Mouse (Mus musculus): Measurements from ENCODE around the gene Ampd2. TPM values are rescaled to one million over a fixed set of nuclear protein-coding genes. Genes with fewer than 3 reads are reported as not detected.
A peak's percentile ranks its signal among the peaks of the same experiment; 100 is the strongest.

Gene Ampd2
- polyA plus RNA-seq, 2 experiments = 34.3 to 49.6 TPM

- no peak for TF ChIP-seq CTCF (IDR thresholded peaks at IDR 0.05; ENCODE audit: low read depth)
- TF ChIP-seq EP300 (IDR thresholded peaks at IDR 0.05; ENCODE audit: low read depth) = no peak
- Histone ChIP-seq H3K4me3 (ENCODE audit: insufficient read depth in 1 of 2, low read depth in 2 of 2, low read length in 2 of 2) (no peak overlapping the region), H3K4me1 (replicated peaks; ENCODE audit: control insufficient read depth in 2 of 2, insufficient read depth in 2 of 2, low read length in 1 of 2) (no peaks in the 10 kb centered on the region), H3K9ac (replicated peaks) (no peak overlapping the region), H3K27ac (no peak overlapping the region), H3K4me2 (ENCODE audit: low read depth) (no peak overlapping the region), H3K9me3 (ENCODE audit: control insufficient read depth, low read length) (no peaks in the 10 kb centered on the region), H3K27me3 (ENCODE audit: control insufficient read depth, insufficient read depth, low read length) (no peaks in the 10 kb centered on the region), H3K36me3 (replicated peaks; ENCODE audit: control insufficient read depth, insufficient read depth, low read depth) (peaks cover 79% of the 10 kb centered on the region)
- DNase-seq (ENCODE audit: low read depth in 3 of 3, low spot score in 3 of 3) = no peak
- ATAC-seq (ENCODE audit: insufficient read depth) = no peak
- 91% methylated on average over 9 of the region's 9 CpGs for WGBS (ENCODE audit: insufficient replicate concordance)
These were observed 9.6 kb downstream of the Ampd2 start for GRCm38 (mm10) chr3:108076836-108077235.

GRCm38 (mm10) chr3:108072983-108073569 lies 13.4 kb downstream of the Ampd2 start:
- H3K4me3 ChIP-seq (ENCODE audit: insufficient read depth in 1 of 2, low read depth in 2 of 2, low read length in 2 of 2) = no peak overlapping the region
- H3K4me2 ChIP-seq (ENCODE audit: low read depth) = no peak overlapping the region
- peaks cover 49% of the 10 kb centered on the region for H3K36me3 ChIP-seq (replicated peaks; ENCODE audit: control insufficient read depth, insufficient read depth, low read depth)
- no peaks in the 10 kb centered on the region for H3K9me3 ChIP-seq (ENCODE audit: control insufficient read depth, low read length)
- TF ChIP-seq CTCF (IDR thresholded peaks at IDR 0.05; ENCODE audit: low read depth) = no peak
- no peak for TF ChIP-seq EP300 (IDR thresholded peaks at IDR 0.05; ENCODE audit: low read depth)
- H3K27ac ChIP-seq = no peak overlapping the region
- peaks cover 6 to 20% of the 10 kb centered on the region in 2 experiments for H3K4me1 ChIP-seq (replicated peaks; ENCODE audit: control insufficient read depth in 2 of 2, insufficient read depth in 2 of 2, low read length in 1 of 2)
- WGBS (ENCODE audit: insufficient replicate concordance) = 71% methylated on average over 10 of the region's 10 CpGs
- H3K27me3 ChIP-seq (ENCODE audit: control insufficient read depth, insufficient read depth, low read length) = no peaks in the 10 kb centered on the region
- no peak for DNase-seq (ENCODE audit: low read depth in 3 of 3, low spot score in 3 of 3)
- no peak for ATAC-seq (ENCODE audit: insufficient read depth)
- H3K9ac ChIP-seq (replicated peaks) = no peak overlapping the region

- DNase-seq (ENCODE audit: low read depth in 3 of 3, low spot score in 3 of 3) (peak in 1 of 3 experiments; percentile 59), ATAC-seq (ENCODE audit: insufficient read depth) (peak; percentile 47)
- no peak overlapping the region for H3K4me3 ChIP-seq (ENCODE audit: insufficient read depth in 1 of 2, low read depth in 2 of 2, low read length in 2 of 2)
- TF ChIP-seq CTCF (IDR thresholded peaks at IDR 0.05; ENCODE audit: low read depth) (peak; percentile 96), EP300 (IDR thresholded peaks at IDR 0.05; ENCODE audit: low read depth) (0 out of 2 replicates have a peak, but pooled peaks have one; percentile 31)
- H3K4me1 ChIP-seq (replicated peaks; ENCODE audit: control insufficient read depth in 2 of 2, insufficient read depth in 2 of 2, low read length in 1 of 2) = peaks cover 6 to 20% of the 10 kb centered on the region in 2 experiments
- peak overlapping the region; percentile 36 for H3K4me2 ChIP-seq (ENCODE audit: low read depth)
- H3K9ac ChIP-seq (replicated peaks) = no peak overlapping the region
- H3K36me3 ChIP-seq (replicated peaks; ENCODE audit: control insufficient read depth, insufficient read depth, low read depth) = peaks cover 25% of the 10 kb centered on the region
- no peak overlapping the region for H3K27ac ChIP-seq
- no peaks in the 10 kb centered on the region for H3K9me3 ChIP-seq (ENCODE audit: control insufficient read depth, low read length)
- 56% methylated on average over 10 of the region's 10 CpGs for WGBS (ENCODE audit: insufficient replicate concordance)
- no peaks in the 10 kb centered on the region for H3K27me3 ChIP-seq (ENCODE audit: control insufficient read depth, insufficient read depth, low read length)
These were observed 15.9 kb downstream of the Ampd2 start for GRCm38 (mm10) chr3:108070295-108071293.

GRCm38 (mm10) chr3:108069231-108069870 lies 17.1 kb downstream of the Ampd2 start:
- peaks cover 12% of the 10 kb centered on the region for H3K36me3 ChIP-seq (replicated peaks; ENCODE audit: control insufficient read depth, insufficient read depth, low read depth)
- H3K4me1 ChIP-seq (replicated peaks; ENCODE audit: control insufficient read depth in 2 of 2, insufficient read depth in 2 of 2, low read length in 1 of 2) = peaks cover 6 to 20% of the 10 kb centered on the region in 2 experiments
- ATAC-seq (ENCODE audit: insufficient read depth) = peak; percentile 47
- 42% methylated on average over 13 of the region's 13 CpGs for WGBS (ENCODE audit: insufficient replicate concordance)
- no peaks in the 10 kb centered on the region for H3K27me3 ChIP-seq (ENCODE audit: control insufficient read depth, insufficient read depth, low read length)
- DNase-seq (ENCODE audit: low read depth in 3 of 3, low spot score in 3 of 3) = no peak
- H3K4me2 ChIP-seq (ENCODE audit: low read depth) = peak overlapping the region; percentile 36
- no peak for TF ChIP-seq CTCF (IDR thresholded peaks at IDR 0.05; ENCODE audit: low read depth)
- no peak for TF ChIP-seq EP300 (IDR thresholded peaks at IDR 0.05; ENCODE audit: low read depth)
- no peak overlapping the region for H3K9ac ChIP-seq (replicated peaks)
- H3K9me3 ChIP-seq (ENCODE audit: control insufficient read depth, low read length) = no peaks in the 10 kb centered on the region
- no peak overlapping the region for H3K27ac ChIP-seq
- no peak overlapping the region for H3K4me3 ChIP-seq (ENCODE audit: insufficient read depth in 1 of 2, low read depth in 2 of 2, low read length in 2 of 2)

Data from liver, embryonic 14.5 days (tissue).